In genomic region chr15:77368818-77369320, GRCm38 (mm10) we compare ENCODE assay signal across 11 mouse cellular contexts. TPM values are rescaled to one million over a fixed set of nuclear protein-coding genes. Genes with fewer than 3 reads are reported as not detected.
A peak's percentile ranks its signal among the peaks of the same experiment; 100 is the strongest.
DNase-seq lines count a peak whose midpoint lies in the region; ATAC-seq lines count a peak whose summit lies in the region.
"Had no signal": no experiment of that assay in that cellular context is flagged by ENCODE, and none has a peak within 500 bp of the region (broad histone marks: within the 10 kb centered on the region; RNA-seq: fewer than 3 reads in every experiment).

No protein-coding gene starts in this region.

- H3K9me3 ChIP-seq in hindbrain, embryonic 14.5 days (ENCODE audit: control insufficient read depth, low read length): no peaks in the 10 kb centered on the region
- no peaks in the 10 kb centered on the region for H3K9me3 ChIP-seq in hindbrain, embryonic 12.5 days (replicated peaks)
- H3K9me3 ChIP-seq: neural tube, embryonic 13.5 days had no signal

- H3K36me3 ChIP-seq in hindbrain, embryonic 14.5 days (replicated peaks; ENCODE audit: control insufficient read depth, insufficient read depth): no peaks in the 10 kb centered on the region
- no peaks in the 10 kb centered on the region for H3K36me3 ChIP-seq in hindbrain, embryonic 12.5 days
- H3K36me3 ChIP-seq: neural tube, embryonic 13.5 days had no signal

- H3K4me3 ChIP-seq in hindbrain, embryonic 14.5 days (replicated peaks; ENCODE audit: low read length): no peak overlapping the region
- no peak overlapping the region for H3K4me3 ChIP-seq in hindbrain, embryonic 12.5 days
- H3K4me3 ChIP-seq: neural tube, embryonic 13.5 days had no signal

- peak overlapping the region; percentile 41; the same call in 1 of the 2 replicates for H3K9ac ChIP-seq in hindbrain, embryonic 14.5 days
- H3K9ac ChIP-seq in hindbrain, embryonic 12.5 days: no peak overlapping the region

- 83% methylated on average over 12 of the region's 12 CpGs for WGBS in hindbrain, embryonic 14.5 days
- 89% methylated on average over 12 of the region's 12 CpGs for WGBS in hindbrain, embryonic 12.5 days

- no peak overlapping the region for H3K27ac ChIP-seq in hindbrain, embryonic 14.5 days
- no peak overlapping the region for H3K27ac ChIP-seq in hindbrain, embryonic 12.5 days

- peaks cover 18% of the 10 kb centered on the region for H3K4me1 ChIP-seq in hindbrain, embryonic 14.5 days (replicated peaks; ENCODE audit: control insufficient read depth, insufficient read depth, low read length)
- H3K4me1 ChIP-seq in hindbrain, embryonic 12.5 days: peaks cover 31% of the 10 kb centered on the region

- peak; percentile 15 for DNase-seq in adrenal gland, postnatal 14 days
- DNase-seq in adrenal gland, adult 8-10 months: no peak
- DNase-seq in hindbrain, embryonic 14.5 days (ENCODE audit: low spot score): no peak
- DNase-seq in urinary bladder, postnatal 14 days (ENCODE audit: low spot score): peak; percentile 54
- no peak for DNase-seq in urinary bladder, postnatal 10 days (ENCODE audit: low spot score)
- DNase-seq in right cerebral cortex, postnatal 10 days (ENCODE audit: low spot score in 2 of 2): no peak

- H3K4me2 ChIP-seq in hindbrain, embryonic 14.5 days (replicated peaks): peak overlapping the region; percentile 35; the same call in 1 of the 2 replicates
- H3K4me2 ChIP-seq in hindbrain, embryonic 12.5 days (replicated peaks): no peak overlapping the region

- ATAC-seq in hindbrain, embryonic 14.5 days (ENCODE audit: low FRiP score): no peak
- no peak for ATAC-seq in hindbrain, embryonic 12.5 days (ENCODE audit: low FRiP score)
- no peak for ATAC-seq in CD4-positive, CD25-positive, alpha-beta regulatory T cell, adult 4 months

- no peaks in the 10 kb centered on the region for H3K27me3 ChIP-seq in hindbrain, embryonic 14.5 days (ENCODE audit: control insufficient read depth, insufficient read depth, low read length)
- no peaks in the 10 kb centered on the region for H3K27me3 ChIP-seq in hindbrain, embryonic 12.5 days
- H3K27me3 ChIP-seq: neural tube, embryonic 13.5 days had no signal

RNA-seq across cellular contexts. Expression of gene Apol7a, which starts 30.0 kb away (rescaled TPM):
- 0.41 and 4.8 TPM in 2 replicates for total RNA-seq in adrenal gland, postnatal 14 days (2021)
- total RNA-seq in adrenal gland, adult 8-10 months (2022): under 1 TPM in 1 of 4 experiments, not detected in 3; 0.13 TPM
- polyA plus RNA-seq in hindbrain, embryonic 14.5 days (2014; fragmentation: Nextera tagmentation; extraction: Ambion mirVana): not detected in 2 replicates
- polyA plus RNA-seq in hindbrain, embryonic 12.5 days (2016; fragmentation: Nextera tagmentation; extraction: Ambion mirVana): not detected in 2 replicates
- polyA plus RNA-seq in CD4-positive, CD25-positive, alpha-beta regulatory T cell, adult 4 months (2017; shearing (Covaris generic)): not detected
- total RNA-seq: layer of hippocampus, adult 18-20 months had no signal

RNA-seq across cellular contexts. Expression of gene Apol9a, which starts 42.1 kb away (rescaled TPM):
- total RNA-seq in adrenal gland, postnatal 14 days (2021): 0.23 and 0.85 TPM in 2 replicates
- 1 to 10 TPM in 3 of 4 experiments, under 1 TPM in 1; 0.77 to 3.2 (median 1.5) TPM for total RNA-seq in adrenal gland, adult 8-10 months (2022)
- 0.26 TPM in 1 of 2 replicates, not detected in the other for polyA plus RNA-seq in hindbrain, embryonic 14.5 days (2014; fragmentation: Nextera tagmentation; extraction: Ambion mirVana)
- not detected in 2 replicates for polyA plus RNA-seq in hindbrain, embryonic 12.5 days (2016; fragmentation: Nextera tagmentation; extraction: Ambion mirVana)
- 10 to 100 TPM; 11.0 to 17.0 TPM for polyA plus RNA-seq in CD4-positive, CD25-positive, alpha-beta regulatory T cell, adult 4 months (2017; shearing (Covaris generic))
- total RNA-seq: gastrocnemius, postnatal 14 days; layer of hippocampus, adult 18-20 months had no signal

Comparison
In these comparisons a context has a peak if more than half of its experiments do, and no peak if none do; other contexts are left out.
1. DNase-seq: peak in adrenal gland, postnatal 14 days (single experiment) and urinary bladder, postnatal 14 days (single experiment); none in adrenal gland, adult 8-10 months (single experiment), hindbrain, embryonic 14.5 days (single experiment), urinary bladder, postnatal 10 days (single experiment) and right cerebral cortex, postnatal 10 days (0 of 2).